Mouse (Mus musculus) forebrain, embryonic 10.5 days (tissue): ENCODE results near the gene Smg5. TPM values are rescaled to one million over a fixed set of nuclear protein-coding genes. Genes with fewer than 3 reads are reported as not detected.
A peak's percentile ranks its signal among the peaks of the same experiment; 100 is the strongest.
"Not testable (repeated sequence)": the region's sequence is repeated elsewhere in the genome, so short reads cannot be mapped to it uniquely, and the experiment has no call there.

ENCODE experiments used
- DNase-seq: peaks from one replicate; pipeline ENCODE4 v3.0.0-alpha.2; 2017; ENCODE audit warnings: low spot score; ENCODE audit errors: extremely low spot score
- H3K27ac ChIP-seq: fragments of 300-500 bp; sonication (generic); 2 replicates; pipeline ENCODE4 v1.5.1; 2016; ENCODE audit warnings: mild to moderate bottlenecking
- H3K27me3 ChIP-seq: fragments of 300-500 bp; sonication (generic); 2 replicates; pipeline ENCODE4 v1.6.1; 2016; ENCODE audit warnings: mild to moderate bottlenecking; ENCODE audit not compliant: poor library complexity, severe bottlenecking
- H3K36me3 ChIP-seq: fragments of 300-500 bp; sonication (generic); replicated peaks from 2 replicates; pipeline ENCODE4 v1.6.1; 2016; ENCODE audit warnings: mild to moderate bottlenecking, moderate library complexity
- H3K4me1 ChIP-seq: fragments of 300-500 bp; sonication (generic); 2 replicates; pipeline ENCODE4 v1.6.1; 2016
- H3K4me3 ChIP-seq: fragments of 300-500 bp; sonication (generic); 2 replicates; pipeline ENCODE4 v1.5.1; 2016; ENCODE audit warnings: mild to moderate bottlenecking, moderate library complexity
- H3K9me3 ChIP-seq: fragments of 300-500 bp; sonication (generic); 2 replicates; pipeline ENCODE4 v1.6.1; 2016; ENCODE audit warnings: mild to moderate bottlenecking, moderate library complexity
- WGBS: fragments of 180-500 bp; shearing (Covaris S2); methylation state at CpG from one replicate; pipeline ENCODE4 v1.1.7; 2016; 5-methylcytosine and 5-hydroxymethylcytosine counted together
- polyA plus RNA-seq: library from polyadenylated mRNA; unstranded; fragments of >200 nt; fragmentation: Nextera tagmentation; extraction: Ambion mirVana; gene quantifications from 2 replicates; pipeline ENCODE4 v1.2.1, GENCODE M21; 2016

Gene Smg5
- 81.7 and 85.6 TPM in 2 replicates for polyA plus RNA-seq

- Histone ChIP-seq H3K4me3 (peak within 1 kb of the TSS; percentile 94), H3K9me3 (no peaks in the 10 kb centered on the region), H3K36me3 (peaks cover 41% of the 10 kb centered on the region), H3K27ac (peak within 1 kb of the TSS; percentile 99), H3K4me1 (peaks cover 41% of the 10 kb centered on the region), H3K27me3 (no peaks in the 10 kb centered on the region)
- WGBS, result 3% methylated on average over 60 of the region's 66 CpGs
- DNase-seq, result peak; percentile 97
Measured at GRCm38 (mm10) chr3:88336058-88337013, at the start of gene Smg5, which contains the start of gene Tmem79. Gene Smg5 (plus strand): TSS chr3:88336260. Gene Tmem79 (minus strand): TSS chr3:88336148.

- Histone ChIP-seq H3K4me1 (peaks cover 4% of the 10 kb centered on the region; the same call in 1 of the 2 replicates), H3K27me3 (no peaks in the 10 kb centered on the region), H3K36me3 (0 out of 2 replicates have a peak, but pooled peaks cover 7% of the 10 kb centered on the region), H3K9me3 (no peaks in the 10 kb centered on the region), H3K4me3 (no peak within 1 kb of the TSS), H3K27ac (no peak within 1 kb of the TSS)
- WGBS, result 95% methylated on average over 4 of the region's 4 CpGs
- DNase-seq, result no peak
Measured at GRCm38 (mm10) chr3:88287110-88287509, 49.0 kb upstream of the Smg5 start, which contains the start of gene Gm38392. Gene Gm38392 (minus strand): TSS chr3:88287210.

GRCm38 (mm10) chr3:88288133-88288713 lies 47.8 kb upstream of the Smg5 start:
- H3K27me3 ChIP-seq, H3K4me3 ChIP-seq, H3K4me1 ChIP-seq, H3K36me3 ChIP-seq, DNase-seq, H3K27ac ChIP-seq, H3K9me3 ChIP-seq: not testable (repeated sequence)
- 85% methylated on average over 9 of the region's 10 CpGs for WGBS

- Histone ChIP-seq H3K4me3 (no peak overlapping the region), H3K9me3 (no peaks in the 10 kb centered on the region), H3K27ac (no peak overlapping the region), H3K27me3 (no peaks in the 10 kb centered on the region), H3K4me1 (peaks cover 13% of the 10 kb centered on the region), H3K36me3 (no peaks in the 10 kb centered on the region)
- DNase-seq, result no peak
- WGBS, result 65% methylated on average over 4 of the region's 4 CpGs
Measured at GRCm38 (mm10) chr3:88291970-88292369, 44.1 kb upstream of the Smg5 start.

DNA sequence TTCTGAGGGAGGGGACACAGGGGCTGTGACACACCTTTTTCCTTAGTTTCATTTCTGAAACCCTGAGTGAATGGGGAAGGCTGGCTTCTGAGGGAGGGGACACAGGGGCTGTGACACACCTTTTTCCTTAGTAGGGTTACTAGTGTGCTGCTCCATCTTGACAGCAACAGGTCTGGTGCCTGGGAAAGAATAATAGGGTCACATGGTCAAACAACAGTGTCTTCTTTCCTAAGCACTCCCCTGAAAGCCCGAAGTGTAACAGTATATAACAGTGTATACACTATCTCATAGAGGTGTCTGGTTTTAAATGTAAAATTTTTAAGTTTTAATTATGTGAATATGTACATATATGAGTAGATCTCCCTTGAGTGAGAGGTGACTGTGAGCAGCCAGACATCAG lies 40.8 kb upstream of the Smg5 start:
- WGBS, result 78% methylated on average over 1 of the region's 1 CpGs
- Histone ChIP-seq H3K4me3 (peak overlapping the region; percentile 84), H3K27ac (peak overlapping the region; percentile 96), H3K36me3 (peaks cover 21% of the 10 kb centered on the region), H3K4me1 (peaks cover 28% of the 10 kb centered on the region)
- DNase-seq, H3K9me3 ChIP-seq, H3K27me3 ChIP-seq: not testable (repeated sequence)

GRCm38 (mm10) chr3:88296110-88296560 lies 39.9 kb upstream of the Smg5 start:
- H3K27ac ChIP-seq, result peak overlapping the region; percentile 96
- no peaks in the 10 kb centered on the region for H3K9me3 ChIP-seq
- peaks cover 28% of the 10 kb centered on the region for H3K4me1 ChIP-seq
- H3K36me3 ChIP-seq, result peaks cover 30% of the 10 kb centered on the region
- H3K27me3 ChIP-seq, result no peaks in the 10 kb centered on the region
- WGBS, result 1% methylated on average over 12 of the region's 12 CpGs
- no peak for DNase-seq
- H3K4me3 ChIP-seq, result peak overlapping the region; percentile 84

- Histone ChIP-seq H3K27ac (peak within 1 kb of the TSS; percentile 96), H3K4me3 (peak within 1 kb of the TSS; percentile 84), H3K27me3 (no peaks in the 10 kb centered on the region), H3K9me3 (no peaks in the 10 kb centered on the region), H3K4me1 (peaks cover 28% of the 10 kb centered on the region), H3K36me3 (peaks cover 36% of the 10 kb centered on the region)
- WGBS, result under 1% methylated on average over 44 of the region's 44 CpGs
- peak; percentile 95 for DNase-seq
Measured at GRCm38 (mm10) chr3:88296561-88297318, 39.3 kb upstream of the Smg5 start, which contains the start of the genes Tsacc and Cct3. Gene Tsacc (minus strand): TSS chr3:88296999. Gene Cct3 (plus strand): TSS chr3:88297116.

DNA sequence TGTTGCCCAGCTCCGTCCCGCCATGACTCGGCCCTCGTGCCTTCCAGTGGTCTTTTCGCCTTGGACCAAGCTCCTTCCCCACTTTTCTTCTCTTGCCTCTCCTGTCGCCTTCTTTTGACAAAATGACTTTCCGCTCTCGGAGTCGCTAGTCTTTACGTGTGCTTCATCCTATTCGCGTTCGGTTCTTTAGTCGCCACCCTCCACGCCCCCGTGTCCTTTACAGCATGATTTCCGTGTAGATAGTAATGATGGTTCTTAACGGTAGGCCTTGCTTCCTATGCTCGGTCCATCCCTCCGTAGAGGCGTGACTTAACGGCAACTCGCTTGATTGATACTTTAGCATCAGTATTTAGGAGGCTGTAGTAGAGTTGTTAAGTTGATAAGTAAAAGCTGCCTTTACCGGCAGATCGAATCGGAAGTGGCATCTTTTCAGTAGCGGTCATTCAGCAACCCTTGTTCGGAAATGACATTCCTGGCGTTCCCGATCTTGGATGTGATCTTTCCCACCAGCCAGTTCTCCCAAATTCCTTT lies 38.7 kb upstream of the Smg5 start:
- Histone ChIP-seq H3K9me3 (no peaks in the 10 kb centered on the region), H3K27ac (peak overlapping the region; percentile 96), H3K27me3 (no peaks in the 10 kb centered on the region), H3K36me3 (peaks cover 42% of the 10 kb centered on the region), H3K4me1 (peaks cover 28% of the 10 kb centered on the region), H3K4me3 (peak overlapping the region; percentile 84)
- DNase-seq, result no peak
- under 1% methylated on average over 30 of the region's 30 CpGs for WGBS

GRCm38 (mm10) chr3:88299172-88299571 lies 36.9 kb upstream of the Smg5 start:
- WGBS, result 89% methylated on average over 1 of the region's 1 CpGs
- no peak for DNase-seq
- H3K36me3 ChIP-seq, result peaks cover 60% of the 10 kb centered on the region
- peak overlapping the region; percentile 84; the same call in 1 of the 2 replicates for H3K4me3 ChIP-seq
- H3K4me1 ChIP-seq, result peaks cover 28% of the 10 kb centered on the region
- H3K27ac ChIP-seq, result no peak overlapping the region
- H3K27me3 ChIP-seq, result no peaks in the 10 kb centered on the region
- H3K9me3 ChIP-seq, result no peaks in the 10 kb centered on the region

- peak; percentile 60 for DNase-seq
- H3K4me3 ChIP-seq, result peak within 1 kb of the TSS; percentile 71
- 1% methylated on average over 10 of the region's 10 CpGs for WGBS
- H3K27me3 ChIP-seq, result no peaks in the 10 kb centered on the region
- H3K4me1 ChIP-seq, result peaks cover 20% of the 10 kb centered on the region
- H3K36me3 ChIP-seq, result peaks cover 81% of the 10 kb centered on the region
- H3K9me3 ChIP-seq, result no peaks in the 10 kb centered on the region
- H3K27ac ChIP-seq, result peak within 1 kb of the TSS; percentile 82
Measured at GRCm38 (mm10) chr3:88324951-88325405, 11.1 kb upstream of the Smg5 start, which contains the start of gene Glmp. Gene Glmp (plus strand): TSS chr3:88325023.

DNA sequence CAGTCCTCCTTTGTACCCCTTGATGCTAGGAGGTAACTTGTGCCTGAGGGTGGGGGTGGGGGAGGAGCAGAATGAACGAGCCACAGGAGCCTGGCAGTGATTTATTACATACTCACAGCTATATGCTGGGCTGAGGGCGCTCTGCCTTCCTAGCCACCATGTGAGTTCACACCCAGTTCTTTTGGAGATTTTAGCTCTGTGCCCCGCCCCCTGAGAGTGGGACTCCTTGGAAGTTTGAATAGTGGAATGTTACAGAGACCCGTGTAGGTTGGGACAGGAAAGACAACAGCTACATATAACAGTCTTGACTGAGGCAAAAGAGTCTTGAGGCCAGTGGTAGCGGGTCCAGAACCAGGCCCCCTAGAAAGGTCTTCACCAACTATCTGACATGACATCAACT lies 7.1 kb upstream of the Smg5 start:
- 85% methylated on average over 5 of the region's 5 CpGs for WGBS
- no peaks in the 10 kb centered on the region for H3K9me3 ChIP-seq
- H3K27ac ChIP-seq, result no peak overlapping the region
- H3K36me3 ChIP-seq, result peaks cover 61% of the 10 kb centered on the region
- no peak for DNase-seq
- H3K27me3 ChIP-seq, result no peaks in the 10 kb centered on the region
- H3K4me1 ChIP-seq, result peaks cover 23% of the 10 kb centered on the region
- H3K4me3 ChIP-seq, result no peak overlapping the region

DNA sequence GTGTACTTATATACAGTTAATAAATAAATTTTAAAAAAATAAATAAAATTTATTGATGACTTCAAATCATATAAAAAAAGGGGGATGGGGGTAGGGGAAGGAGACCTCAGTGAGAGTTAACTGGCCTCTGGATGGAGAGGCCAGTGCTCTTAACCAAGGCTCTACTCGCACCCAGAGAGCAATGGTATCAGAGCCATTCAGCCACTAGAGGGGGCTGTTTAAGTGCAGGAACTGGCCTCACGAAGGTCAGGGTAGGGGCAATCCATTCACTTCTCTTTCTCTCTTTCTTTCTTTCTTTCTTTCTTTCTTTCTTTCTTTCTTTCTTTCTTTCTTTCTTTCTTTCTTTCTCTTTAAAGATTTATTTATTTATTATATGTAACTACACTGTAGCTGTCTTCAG lies 4.8 kb upstream of the Smg5 start:
- no peak overlapping the region for H3K4me3 ChIP-seq
- DNase-seq, result no peak
- 25% methylated on average over 2 of the region's 2 CpGs for WGBS
- no peaks in the 10 kb centered on the region for H3K27me3 ChIP-seq
- H3K36me3 ChIP-seq, result peaks cover 57% of the 10 kb centered on the region
- H3K27ac ChIP-seq, result no peak overlapping the region
- H3K4me1 ChIP-seq, result peaks cover 20% of the 10 kb centered on the region
- no peaks in the 10 kb centered on the region for H3K9me3 ChIP-seq
